Mouse (Mus musculus) heart, postnatal 0 days (tissue): ENCODE measurements around the gene Strn.

Experiments used
- CTCF ChIP-seq: IDR thresholded peaks from 2 replicates; pipeline ENCODE4 v1.5.1; 2016; ENCODE audit warnings: antibody characterized with exemption, control low read depth, low read depth
- EP300 ChIP-seq: IDR thresholded peaks from 2 replicates; pipeline ENCODE4 v1.6.1; 2016; ENCODE audit warnings: antibody characterized with exemption, low read depth

- TF ChIP-seq CTCF (no peak), EP300 (no peak)
Observed at GRCm38 (mm10) chr17:78621863-78622262, 115.1 kb downstream of the Strn start.
